Mouse (Mus musculus) kidney, adult 8-10 months (tissue): ENCODE data around the gene Rnf180.
A peak's percentile ranks its signal among the peaks of the same experiment; 100 is the strongest.
"Not testable (repeated sequence)": the region's sequence is repeated elsewhere in the genome, so short reads cannot be mapped to it uniquely, and the experiment has no call there.

Experiments used
- DNase-seq, 2 experiments: peaks; one replicate each; pipeline ENCODE4 v3.0.0; 2022

Rnf180 gene

GRCm38 (mm10) chr13:105294715-105295114, at the start of gene Rnf180:
Gene Rnf180 (minus strand): TSS chr13:105294815.
- DNase-seq = no peak

GRCm38 (mm10) chr13:105331199-105331968, 36.8 kb upstream of the Rnf180 start:
- DNase-seq = peak; percentile 3 to 22

GRCm38 (mm10) chr13:105326946-105327345, 32.3 kb upstream of the Rnf180 start:
- DNase-seq = no peak

- no peak for DNase-seq
Measured at GRCm38 (mm10) chr13:105316926-105317325, 22.3 kb upstream of the Rnf180 start.

GRCm38 (mm10) chr13:105316009-105316408, 21.4 kb upstream of the Rnf180 start:
- no peak for DNase-seq

GRCm38 (mm10) chr13:105312763-105313162, 18.1 kb upstream of the Rnf180 start:
- no peak for DNase-seq

GRCm38 (mm10) chr13:105310562-105310961, 15.9 kb upstream of the Rnf180 start:
- not testable (repeated sequence) for DNase-seq

- DNase-seq = no peak
Measured at GRCm38 (mm10) chr13:105305513-105305912, 10.9 kb upstream of the Rnf180 start.

- no peak for DNase-seq
Measured at GRCm38 (mm10) chr13:105304054-105304453, 9.4 kb upstream of the Rnf180 start.

GRCm38 (mm10) chr13:105300009-105300346, 5.4 kb upstream of the Rnf180 start:
- no peak for DNase-seq

GRCm38 (mm10) chr13:105299162-105300008, 4.8 kb upstream of the Rnf180 start:
- no peak for DNase-seq

- DNase-seq = peak; percentile 2 to 13
Measured at GRCm38 (mm10) chr13:105293781-105294667, 591 bp downstream of the Rnf180 start.

GRCm38 (mm10) chr13:105291816-105292215, 2.8 kb downstream of the Rnf180 start:
- peak; percentile 3 to 6 for DNase-seq

- DNase-seq = no peak
Measured at GRCm38 (mm10) chr13:105290594-105290993, 4.0 kb downstream of the Rnf180 start.

- DNase-seq = no peak
Measured at GRCm38 (mm10) chr13:105290021-105290420, 4.6 kb downstream of the Rnf180 start.

GRCm38 (mm10) chr13:105279397-105280018, 15.1 kb downstream of the Rnf180 start:
- no peak for DNase-seq

GRCm38 (mm10) chr13:105270394-105271094, 24.1 kb downstream of the Rnf180 start:
- DNase-seq = no peak

- peak in 1 of 2 experiments; percentile 65 for DNase-seq
Measured at GRCm38 (mm10) chr13:105267464-105267863, 27.2 kb downstream of the Rnf180 start.

- DNase-seq = peak; percentile 12 to 43
Measured at GRCm38 (mm10) chr13:105266746-105267145, 27.9 kb downstream of the Rnf180 start.

- no peak for DNase-seq
Measured at GRCm38 (mm10) chr13:105256757-105257433, 37.7 kb downstream of the Rnf180 start.

GRCm38 (mm10) chr13:105250767-105251166, 43.8 kb downstream of the Rnf180 start:
- DNase-seq = no peak
